In the genomic region with DNA sequence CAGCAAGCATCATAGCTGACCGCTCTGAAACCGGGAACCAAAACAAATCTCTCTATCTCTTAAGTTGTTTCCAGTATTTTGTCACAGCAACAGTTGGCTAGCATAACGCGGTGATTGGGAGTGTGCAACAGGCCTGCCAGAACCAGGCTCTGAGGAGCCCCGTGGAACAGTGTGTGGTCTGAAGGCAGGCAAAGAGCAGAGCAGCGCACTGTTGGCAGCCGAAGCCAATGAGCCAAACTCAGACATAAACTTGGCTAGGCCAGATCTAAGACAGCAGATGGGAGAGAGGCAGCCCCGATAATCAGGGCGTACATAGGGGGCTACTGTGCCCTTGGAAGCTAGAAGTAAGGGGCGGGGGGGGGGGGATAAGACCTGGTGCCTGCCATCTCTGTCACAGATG, we compare ENCODE assay signal across 28 mouse cellular contexts.
"Had no signal": no experiment of that assay in that cellular context is flagged by ENCODE, and none has a peak within 500 bp of the region (broad histone marks: within the 10 kb centered on the region; RNA-seq: fewer than 3 reads in every experiment).

No protein-coding gene starts in this region.

- H3K4me1 ChIP-seq: limb, embryonic 12.5 days; liver, embryonic 12.5 days; liver, embryonic 13.5 days; liver, embryonic 15.5 days; lung, embryonic 15.5 days; megakaryocyte, embryonic 14.5 days; midbrain, embryonic 10.5 days; neural tube, embryonic 12.5 days had no signal

- H3K4me3 ChIP-seq: left cerebral cortex, adult 2 months; limb, embryonic 10.5 days; limb, embryonic 12.5 days; limb, embryonic 13.5 days; limb, embryonic 15.5 days; liver, embryonic 12.5 days; liver, embryonic 13.5 days; liver, embryonic 15.5 days; lung, embryonic 15.5 days; megakaryocyte, embryonic 14.5 days; midbrain, embryonic 10.5 days; midbrain, embryonic 12.5 days; midbrain, embryonic 13.5 days; myocyte; neural tube, embryonic 12.5 days; neural tube, embryonic 13.5 days had no signal

- H3K9ac ChIP-seq: limb, embryonic 12.5 days; limb, embryonic 13.5 days; limb, embryonic 15.5 days; liver, embryonic 12.5 days; liver, embryonic 13.5 days; liver, embryonic 14.5 days; liver, embryonic 15.5 days; liver, postnatal 0 days; lung, embryonic 14.5 days; lung, embryonic 15.5 days; midbrain, embryonic 12.5 days; midbrain, embryonic 13.5 days; neural tube, embryonic 12.5 days; neural tube, embryonic 13.5 days had no signal

- H3K36me3 ChIP-seq: limb, embryonic 10.5 days; limb, embryonic 12.5 days; limb, embryonic 13.5 days; limb, embryonic 15.5 days; liver, embryonic 12.5 days; liver, embryonic 13.5 days; liver, embryonic 15.5 days; lung, embryonic 15.5 days; midbrain, embryonic 10.5 days; midbrain, embryonic 12.5 days; midbrain, embryonic 13.5 days; neural tube, embryonic 12.5 days; neural tube, embryonic 13.5 days had no signal

- DNase-seq: liver, embryonic 13.5 days; lung, adult 18-20 months; lung, adult 2 months; lung, postnatal 10 days; lung, postnatal 4 days had no signal

- H3K27ac ChIP-seq: left cerebral cortex, adult 2 months; limb, embryonic 10.5 days; limb, embryonic 12.5 days; limb, embryonic 13.5 days; limb, embryonic 15.5 days; liver, embryonic 12.5 days; liver, embryonic 13.5 days; liver, embryonic 14.5 days; liver, embryonic 15.5 days; lung, embryonic 15.5 days; macrophage; midbrain, embryonic 10.5 days; midbrain, embryonic 12.5 days; midbrain, embryonic 13.5 days; neural tube, embryonic 12.5 days; neural tube, embryonic 13.5 days had no signal

- ATAC-seq: liver, embryonic 12.5 days; liver, postnatal 0 days; lung, postnatal 0 days; midbrain, embryonic 13.5 days; midbrain, embryonic 16.5 days had no signal

- H3K4me2 ChIP-seq: limb, embryonic 12.5 days; limb, embryonic 13.5 days; limb, embryonic 15.5 days; liver, embryonic 11.5 days; liver, embryonic 12.5 days; liver, embryonic 13.5 days; liver, embryonic 15.5 days; lung, embryonic 14.5 days; lung, embryonic 15.5 days; midbrain, embryonic 11.5 days; midbrain, embryonic 12.5 days; midbrain, embryonic 13.5 days; neural tube, embryonic 12.5 days; neural tube, embryonic 13.5 days had no signal

- H3K27me3 ChIP-seq: limb, embryonic 12.5 days; limb, embryonic 13.5 days; limb, embryonic 15.5 days; liver, embryonic 12.5 days; liver, embryonic 13.5 days; liver, embryonic 15.5 days; lung, embryonic 15.5 days; midbrain, embryonic 13.5 days; neural tube, embryonic 12.5 days; neural tube, embryonic 13.5 days had no signal

- H3K9me3 ChIP-seq: limb, embryonic 10.5 days; limb, embryonic 12.5 days; limb, embryonic 13.5 days; limb, embryonic 15.5 days; liver, embryonic 12.5 days; liver, embryonic 13.5 days; liver, embryonic 15.5 days; lung, embryonic 15.5 days; midbrain, embryonic 10.5 days; midbrain, embryonic 12.5 days; neural tube, embryonic 12.5 days; neural tube, embryonic 13.5 days had no signal
